Mouse (Mus musculus) cortical plate, adult 2 months (tissue): ENCODE data around the gene Gm2115. TPM values are rescaled to one million over a fixed set of nuclear protein-coding genes. Genes with fewer than 3 reads are reported as not detected.

ENCODE experiments used
- H3K27ac ChIP-seq: fragments of 200-500 bp; 2 replicates; pipeline ENCODE4 v1.5.1; 2012; ENCODE audit warnings: low read length, control low read depth, inconsistent platforms; ENCODE audit not compliant: insufficient read depth
- H3K4me1 ChIP-seq: fragments of 200-500 bp; 2 replicates; pipeline ENCODE4 v1.6.1; 2011; ENCODE audit warnings: low read length; ENCODE audit not compliant: control insufficient read depth, insufficient read depth
- H3K4me3 ChIP-seq: fragments of 200-500 bp; 2 replicates; pipeline ENCODE4 v1.5.1; 2011; ENCODE audit warnings: mild to moderate bottlenecking, low read length, control low read depth; ENCODE audit not compliant: insufficient read depth
- CTCF ChIP-seq: fragments of 200-500 bp; IDR thresholded peaks from 2 replicates; pipeline ENCODE4 v1.5.1; 2011; ENCODE audit warnings: mild to moderate bottlenecking, control low read depth, low read length; ENCODE audit not compliant: insufficient read depth; ENCODE audit errors: extremely low read depth
- POLR2A ChIP-seq: fragments of 200-500 bp; IDR thresholded peaks from 2 replicates; pipeline ENCODE4 v1.6.1; 2011; ENCODE audit warnings: mild to moderate bottlenecking, low read length, control low read depth; ENCODE audit not compliant: insufficient read depth; ENCODE audit errors: extremely low read depth
- polyA plus RNA-seq: library from polyadenylated mRNA; depleted of rRNA; stranded (reverse); fragments of >200 nt; gene quantifications from 2 replicates; pipeline ENCODE4 v1.2.3, GENCODE M21; 2012

The Gm2115 gene
- polyA plus RNA-seq, 1 experiment: 7.1 TPM

GRCm38 (mm10) chr7:84534632-84535031, 5.9 kb downstream of the Gm2115 start:
- no peak overlapping the region for H3K27ac ChIP-seq
- H3K4me3 ChIP-seq: no peak overlapping the region
- no peak for TF ChIP-seq CTCF
- no peak for TF ChIP-seq POLR2A
- H3K4me1 ChIP-seq: no peaks in the 10 kb centered on the region; the same call in 1 of the 2 replicates

DNA sequence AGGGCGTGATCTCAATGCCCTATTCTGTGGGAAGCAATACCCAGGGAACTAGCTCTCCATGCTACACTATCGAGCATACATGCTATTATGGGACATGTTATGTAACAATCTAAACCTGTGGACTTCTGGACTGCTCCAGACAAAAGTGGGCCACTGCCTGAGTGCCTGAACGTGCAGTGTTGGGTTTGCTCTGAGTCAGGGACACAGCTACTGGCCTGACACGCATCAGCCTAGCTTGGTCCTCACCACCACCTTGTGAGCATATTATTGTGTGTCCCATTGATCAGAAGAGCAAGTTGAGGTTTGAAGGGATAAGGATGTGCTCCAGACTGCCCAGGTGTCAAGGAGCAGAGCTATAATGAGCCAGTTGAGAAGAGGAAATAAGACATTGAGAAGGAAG, 16.2 kb downstream of the Gm2115 start:
- H3K4me3 ChIP-seq: no peak overlapping the region
- no peak overlapping the region for H3K27ac ChIP-seq
- TF ChIP-seq POLR2A: no peak
- no peak for TF ChIP-seq CTCF
- no peaks in the 10 kb centered on the region for H3K4me1 ChIP-seq

DNA sequence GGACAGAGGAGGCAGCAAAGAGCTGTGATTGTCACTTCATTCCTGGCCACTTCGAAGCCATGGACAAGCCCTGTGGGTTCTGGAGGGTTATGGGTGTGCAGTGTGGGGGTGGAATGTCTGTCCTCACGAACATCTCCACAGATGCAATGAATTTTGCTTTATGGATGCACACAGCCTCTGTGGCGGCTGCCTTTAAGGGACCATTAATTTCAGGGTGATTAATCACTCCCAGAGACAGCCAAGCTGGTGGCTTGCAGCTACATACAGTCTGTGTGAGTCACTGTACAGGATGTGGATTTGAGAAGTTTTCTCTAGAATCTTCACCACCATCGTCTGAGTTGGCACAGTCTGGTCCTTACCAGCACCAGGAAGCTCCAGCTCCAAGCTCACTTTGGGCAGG, 17.9 kb downstream of the Gm2115 start:
- Histone ChIP-seq H3K4me1 (no peaks in the 10 kb centered on the region), H3K27ac (no peak overlapping the region), H3K4me3 (no peak overlapping the region)
- no peak for TF ChIP-seq CTCF
- TF ChIP-seq POLR2A: no peak

- H3K27ac ChIP-seq: no peak overlapping the region
- H3K4me1 ChIP-seq: no peaks in the 10 kb centered on the region
- no peak overlapping the region for H3K4me3 ChIP-seq
- TF ChIP-seq CTCF (no peak), POLR2A (no peak)
These were observed 22.7 kb downstream of the Gm2115 start for GRCm38 (mm10) chr7:84551472-84551871.

GRCm38 (mm10) chr7:84555294-84555693, 26.5 kb downstream of the Gm2115 start:
- H3K4me3 ChIP-seq: no peak overlapping the region
- no peak overlapping the region for H3K27ac ChIP-seq
- TF ChIP-seq CTCF (no peak), POLR2A (no peak)
- H3K4me1 ChIP-seq: no peaks in the 10 kb centered on the region

DNA sequence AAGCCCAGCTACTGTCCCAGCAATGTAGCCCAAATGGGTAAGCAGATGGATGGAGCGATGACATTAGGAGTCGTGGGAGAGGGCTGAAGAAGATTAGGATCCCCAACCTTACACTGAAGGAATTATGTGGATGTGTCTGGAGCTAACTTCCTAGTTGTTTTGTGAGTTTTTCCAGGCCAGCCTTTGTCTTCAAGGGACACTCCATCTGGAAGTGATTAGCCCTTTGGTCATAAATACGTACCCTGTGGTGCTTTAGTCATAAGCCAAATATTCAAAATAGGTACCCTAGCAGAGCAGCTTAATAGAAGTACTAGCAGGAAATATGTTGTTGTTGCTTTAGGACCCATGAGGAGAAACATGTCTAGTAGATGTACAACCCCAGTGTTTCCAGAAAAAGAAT, 28.6 kb downstream of the Gm2115 start:
- no peak overlapping the region for H3K27ac ChIP-seq
- no peaks in the 10 kb centered on the region for H3K4me1 ChIP-seq
- TF ChIP-seq POLR2A (no peak), CTCF (no peak)
- no peak overlapping the region for H3K4me3 ChIP-seq

DNA sequence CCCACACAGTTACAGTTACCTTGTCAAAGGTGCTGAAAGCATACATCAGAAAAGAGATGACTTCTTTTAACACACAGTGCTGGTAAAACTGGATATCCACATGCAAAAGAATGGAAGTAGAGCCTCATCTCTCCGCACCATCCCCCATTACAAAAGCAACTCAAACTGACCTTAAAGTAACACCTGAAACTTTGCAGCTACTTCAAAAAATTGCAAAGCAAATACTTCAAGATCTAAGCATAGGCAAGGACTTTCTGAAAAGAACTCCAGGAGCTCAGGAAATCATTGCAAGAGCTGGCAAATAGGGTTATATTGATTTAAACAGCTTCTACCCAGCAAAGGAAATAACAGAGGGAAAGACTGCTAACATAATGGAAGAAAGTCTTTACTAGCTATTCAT, 31.7 kb downstream of the Gm2115 start:
- no peak for TF ChIP-seq CTCF
- TF ChIP-seq POLR2A: no peak
- H3K27ac ChIP-seq: no peak overlapping the region
- H3K4me3 ChIP-seq: no peak overlapping the region
- H3K4me1 ChIP-seq: no peaks in the 10 kb centered on the region

DNA sequence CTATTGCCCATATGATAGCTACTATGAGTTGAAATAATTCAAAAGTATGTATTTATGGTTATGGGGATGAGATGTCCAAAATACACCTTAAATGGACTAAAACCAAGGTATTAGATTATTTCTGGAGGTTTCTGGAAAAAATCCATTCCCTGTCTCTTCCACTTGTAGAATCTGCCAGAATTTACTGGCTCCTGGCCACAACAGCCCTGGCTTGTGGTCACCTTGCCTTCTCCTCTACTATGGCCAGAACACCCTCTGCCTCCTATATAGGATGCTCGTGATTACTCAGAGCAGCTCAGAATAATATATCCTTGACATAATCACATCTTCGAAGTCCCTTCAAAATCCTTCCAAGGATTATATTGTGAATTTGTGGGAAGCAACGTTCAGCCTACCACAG, 35.5 kb downstream of the Gm2115 start:
- H3K4me3 ChIP-seq: no peak overlapping the region
- no peaks in the 10 kb centered on the region; the same call in 1 of the 2 replicates for H3K4me1 ChIP-seq
- TF ChIP-seq CTCF: no peak
- TF ChIP-seq POLR2A: no peak
- H3K27ac ChIP-seq: no peak overlapping the region

DNA sequence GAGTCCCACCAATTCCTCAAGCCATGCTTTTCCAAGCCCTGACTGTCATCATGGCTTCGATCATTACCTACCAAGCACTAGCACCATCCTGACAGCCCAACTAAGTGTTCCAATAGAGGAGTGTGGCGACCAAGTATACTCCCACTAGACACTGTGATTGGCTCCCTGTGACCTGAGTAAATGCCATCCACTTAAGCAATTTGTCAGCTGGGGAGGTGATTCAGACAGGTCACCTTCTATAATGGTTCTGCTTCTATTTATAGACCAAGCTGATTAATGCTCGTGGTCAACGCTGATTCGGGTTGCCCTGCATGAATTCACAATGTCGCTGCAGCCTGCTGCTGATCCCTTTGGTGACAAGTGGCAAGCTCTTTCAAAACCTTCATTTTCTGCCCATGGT, 37.4 kb downstream of the Gm2115 start:
- Histone ChIP-seq H3K27ac (no peak overlapping the region), H3K4me1 (no peaks in the 10 kb centered on the region; the same call in 1 of the 2 replicates), H3K4me3 (no peak overlapping the region)
- TF ChIP-seq CTCF (no peak), POLR2A (no peak)

- Histone ChIP-seq H3K4me3 (no peak overlapping the region), H3K27ac (no peak overlapping the region), H3K4me1 (peaks cover 8% of the 10 kb centered on the region)
- no peak for TF ChIP-seq POLR2A
- TF ChIP-seq CTCF: no peak
These were observed 48.3 kb downstream of the Gm2115 start for GRCm38 (mm10) chr7:84577034-84577433.
